Comparison of ENCODE assay signal across 21 mouse cellular contexts in genomic region chr13:30865486-30865885, GRCm38 (mm10).
DNase-seq lines count a peak whose midpoint lies in the region; ATAC-seq and TF ChIP-seq lines count a peak whose summit lies in the region.
"Had no signal": no experiment of that assay in that cellular context is flagged by ENCODE, and none has a peak within 500 bp of the region (broad histone marks: within the 10 kb centered on the region; RNA-seq: fewer than 3 reads in every experiment).

No protein-coding gene starts in this region.

- H3K36me3 ChIP-seq in lung, postnatal 0 days (ENCODE audit: insufficient read depth, low read length) = peaks cover 6% of the 10 kb centered on the region; the same call in 1 of the 2 replicates
- H3K36me3 ChIP-seq in midbrain, embryonic 10.5 days = peaks cover 52% of the 10 kb centered on the region
- H3K36me3 ChIP-seq: midbrain, embryonic 15.5 days had no signal

- H3K27me3 ChIP-seq in lung, postnatal 0 days (replicated peaks; ENCODE audit: insufficient read depth, low read length) = no peaks in the 10 kb centered on the region
- no peaks in the 10 kb centered on the region for H3K27me3 ChIP-seq in midbrain, embryonic 10.5 days (ENCODE audit: low read depth, poor library complexity, severe bottlenecking)
- H3K27me3 ChIP-seq: embryonic facial prominence, embryonic 13.5 days; limb, embryonic 12.5 days; liver, embryonic 13.5 days; lung, embryonic 15.5 days; midbrain, embryonic 15.5 days had no signal

- no peak overlapping the region for H3K4me2 ChIP-seq in lung, postnatal 0 days (replicated peaks; ENCODE audit: low read depth, low read length)
- H3K4me2 ChIP-seq: embryonic facial prominence, embryonic 13.5 days; limb, embryonic 12.5 days; liver, embryonic 13.5 days; lung, embryonic 15.5 days; midbrain, embryonic 15.5 days had no signal

- H3K27ac ChIP-seq in lung, postnatal 0 days (ENCODE audit: low read length) = no peak overlapping the region
- no peak overlapping the region for H3K27ac ChIP-seq in midbrain, embryonic 10.5 days (replicated peaks)
- H3K27ac ChIP-seq: embryonic facial prominence, embryonic 13.5 days; forebrain, embryonic 10.5 days; hindbrain, embryonic 10.5 days; limb, embryonic 12.5 days; liver, embryonic 13.5 days; lung, embryonic 15.5 days; midbrain, embryonic 15.5 days; stomach, postnatal 0 days had no signal

- peak; percentile 62 for ATAC-seq in lung, postnatal 0 days
- 0 out of 2 replicates have a peak, but pooled peaks have one; percentile 42 for ATAC-seq in erythroid progenitor cell, adult 5-6 weeks (replicated peaks; ENCODE audit: low FRiP score, poor library complexity, severe bottlenecking)
- ATAC-seq: midbrain, embryonic 15.5 days had no signal

- DNase-seq in adrenal gland, postnatal 14 days = peak; percentile 24
- DNase-seq in adrenal gland, adult 18-20 months (ENCODE audit: low spot score in 2 of 2) = no peak
- DNase-seq in lung, postnatal 0 days (ENCODE audit: low spot score) = peak; percentile 44
- DNase-seq in lung, postnatal 25 days (ENCODE audit: low spot score) = no peak
- peak; percentile 74 for DNase-seq in telencephalon, adult 2 months (ENCODE audit: low read depth, low spot score)
- DNase-seq in midbrain, embryonic 10.5 days (ENCODE audit: low spot score) = no peak
- DNase-seq: cerebellum, adult 9-10 months; kidney, adult 8-10 months; kidney, postnatal 25 days; layer of hippocampus, adult 9-11 months; liver, embryonic 13.5 days; retina, postnatal 1 day; thymus, postnatal 25 days had no signal

- no peak for TF ChIP-seq CTCF in lung, postnatal 0 days (IDR thresholded peaks at IDR 0.05)

- TF ChIP-seq EP300 in lung, postnatal 0 days (IDR thresholded peaks at IDR 0.05) = no peak

- no peaks in the 10 kb centered on the region for H3K4me1 ChIP-seq in lung, postnatal 0 days (ENCODE audit: insufficient read depth, low read depth, low read length)
- no peaks in the 10 kb centered on the region for H3K4me1 ChIP-seq in midbrain, embryonic 10.5 days
- H3K4me1 ChIP-seq: embryonic facial prominence, embryonic 13.5 days; forebrain, embryonic 10.5 days; hindbrain, embryonic 10.5 days; limb, embryonic 12.5 days; liver, embryonic 13.5 days; lung, embryonic 15.5 days; midbrain, embryonic 15.5 days had no signal

- no peak overlapping the region for H3K4me3 ChIP-seq in lung, postnatal 0 days (ENCODE audit: low read depth, low read length)
- H3K4me3 ChIP-seq in midbrain, embryonic 10.5 days = no peak overlapping the region
- H3K4me3 ChIP-seq: embryonic facial prominence, embryonic 13.5 days; forebrain, embryonic 10.5 days; hindbrain, embryonic 10.5 days; limb, embryonic 12.5 days; liver, embryonic 13.5 days; lung, embryonic 15.5 days; midbrain, embryonic 15.5 days had no signal

- no peak overlapping the region for H3K9ac ChIP-seq in lung, postnatal 0 days (replicated peaks; ENCODE audit: low read depth)
- H3K9ac ChIP-seq: embryonic facial prominence, embryonic 13.5 days; limb, embryonic 12.5 days; liver, embryonic 13.5 days; lung, embryonic 15.5 days; midbrain, embryonic 15.5 days had no signal

- no peaks in the 10 kb centered on the region for H3K9me3 ChIP-seq in lung, postnatal 0 days (ENCODE audit: low read length)
- no peaks in the 10 kb centered on the region for H3K9me3 ChIP-seq in midbrain, embryonic 10.5 days (replicated peaks)
- H3K9me3 ChIP-seq: embryonic facial prominence, embryonic 13.5 days; forebrain, embryonic 10.5 days; hindbrain, embryonic 10.5 days; limb, embryonic 12.5 days; liver, embryonic 13.5 days; lung, embryonic 15.5 days; midbrain, embryonic 15.5 days had no signal

Comparison
In these comparisons a context has a peak if more than half of its experiments do, and no peak if none do; other contexts are left out.
1. DNase-seq: peak in adrenal gland, postnatal 14 days (single experiment), lung, postnatal 0 days (single experiment) and telencephalon, adult 2 months (single experiment); none in adrenal gland, adult 18-20 months (0 of 2), lung, postnatal 25 days (single experiment) and midbrain, embryonic 10.5 days (single experiment).